Mouse (Mus musculus) G1E (cell line): ENCODE results near the gene Klf7.

ENCODE experiments used
- CTCF ChIP-seq: IDR thresholded peaks from 2 replicates; pipeline ENCODE4 v1.5.1; 2012; ENCODE audit warnings: low read depth, low read length, inconsistent platforms, mixed read lengths
- GATA2 ChIP-seq: IDR thresholded peaks from 2 replicates; pipeline ENCODE4 v1.6.1; 2012; ENCODE audit warnings: low read depth, low read length, inconsistent platforms, borderline replicate concordance
- POLR2AphosphoS5 ChIP-seq: IDR thresholded peaks from 2 replicates; pipeline ENCODE4 v1.6.1; 2012; ENCODE audit warnings: low read depth, low read length, inconsistent platforms; ENCODE audit not compliant: insufficient replicate concordance

- TF ChIP-seq POLR2AphosphoS5 (no peak), CTCF (no peak), GATA2 (no peak)
These were observed 36.7 kb upstream of the Klf7 start for GRCm38 (mm10) chr1:64158766-64159165.
